9 mouse cellular contexts compared by ENCODE assay signal in genomic region chr8:13208627-13209355, GRCm38 (mm10). TPM values are rescaled to one million over a fixed set of nuclear protein-coding genes. Genes with fewer than 3 reads are reported as not detected.
DNase-seq lines count a peak whose midpoint lies in the region; ATAC-seq and TF ChIP-seq lines count a peak whose summit lies in the region.
"Had no signal": no experiment of that assay in that cellular context is flagged by ENCODE, and none has a peak within 500 bp of the region (broad histone marks: within the 10 kb centered on the region; RNA-seq: fewer than 3 reads in every experiment).

No protein-coding gene starts in this region.

- H3K27me3 ChIP-seq in ES-Bruce4 (ENCODE audit: control insufficient read depth, insufficient read depth, low read length, poor library complexity, severe bottlenecking) = no peaks in the 10 kb centered on the region
- H3K27me3 ChIP-seq in liver, embryonic 12.5 days (replicated peaks) = no peaks in the 10 kb centered on the region
- peaks cover 7% of the 10 kb centered on the region; the same call in 1 of the 2 replicates for H3K27me3 ChIP-seq in hindbrain, embryonic 10.5 days (ENCODE audit: insufficient read depth, poor library complexity, severe bottlenecking)
- H3K27me3 ChIP-seq: hindbrain, embryonic 15.5 days had no signal

- H3K9me3 ChIP-seq in ES-Bruce4 (replicated peaks; ENCODE audit: control insufficient read depth, insufficient read depth, low read length, poor library complexity, severe bottlenecking) = no peaks in the 10 kb centered on the region
- no peaks in the 10 kb centered on the region for H3K9me3 ChIP-seq in liver, embryonic 12.5 days (replicated peaks)
- H3K9me3 ChIP-seq in hindbrain, embryonic 10.5 days = no peaks in the 10 kb centered on the region
- H3K9me3 ChIP-seq: hindbrain, embryonic 15.5 days had no signal

- 36% methylated on average over 6 of the region's 6 CpGs for WGBS in liver, embryonic 12.5 days (ENCODE audit: insufficient replicate concordance)
- 52% methylated on average over 6 of the region's 6 CpGs for WGBS in hindbrain, embryonic 10.5 days

- H3K27ac ChIP-seq in ES-Bruce4 (ENCODE audit: insufficient read depth, low read length) = peak overlapping the region; percentile 93
- peak overlapping the region; percentile 97 for H3K27ac ChIP-seq in gastrocnemius, adult 2 months
- H3K27ac ChIP-seq in liver, embryonic 12.5 days = peak overlapping the region; percentile 98
- no peak overlapping the region for H3K27ac ChIP-seq in hindbrain, embryonic 10.5 days
- H3K27ac ChIP-seq: hindbrain, embryonic 15.5 days had no signal

- intact Hi-C loops in gastrocnemius, adult 2 months (cut with DNase I) = loop anchor here (1.0 to 2.0 kb wide), 3 partner anchors 45 to 104 kb away; partner anchors contain the start of genes Cul4a, Lamp1 and Pcid2

- TF ChIP-seq POLR2A in ES-Bruce4 (IDR thresholded peaks at IDR 0.05; ENCODE audit: insufficient read depth, low read length) = no peak

- ATAC-seq in frontal cortex, adult (ENCODE audit: low TSS enrichment) = peak; percentile 73; the same call in 1 of the 2 replicates
- ATAC-seq in liver, embryonic 12.5 days = peak; percentile 80
- ATAC-seq in cerebellum, adult (ENCODE audit: insufficient number of reproducible peaks, low FRiP score, low TSS enrichment) = no peak

- H3K9ac ChIP-seq in ES-Bruce4 (ENCODE audit: low read depth, poor library complexity, severe bottlenecking) = peak overlapping the region; percentile 12; the same call in 1 of the 2 replicates
- H3K9ac ChIP-seq in liver, embryonic 12.5 days = peak overlapping the region; percentile 52; the same call in 1 of the 2 replicates
- H3K9ac ChIP-seq: hindbrain, embryonic 15.5 days had no signal

- TF ChIP-seq CTCF in ES-Bruce4 (IDR thresholded peaks at IDR 0.05; ENCODE audit: low read depth, low read length) = peak; percentile 12
- peak; percentile 70 for TF ChIP-seq CTCF in gastrocnemius, adult 2 months (IDR thresholded peaks at IDR 0.05)

- no peak overlapping the region for H3K4me3 ChIP-seq in ES-Bruce4 (ENCODE audit: low read depth, low read length)
- H3K4me3 ChIP-seq in gastrocnemius, adult 2 months = peak overlapping the region; percentile 49
- H3K4me3 ChIP-seq in liver, embryonic 12.5 days = no peak overlapping the region
- no peak overlapping the region for H3K4me3 ChIP-seq in hindbrain, embryonic 10.5 days
- H3K4me3 ChIP-seq: hindbrain, embryonic 15.5 days had no signal

- no peaks in the 10 kb centered on the region for H3K36me3 ChIP-seq in ES-Bruce4 (ENCODE audit: control insufficient read depth, insufficient read depth, low read length, poor library complexity, severe bottlenecking)
- H3K36me3 ChIP-seq in liver, embryonic 12.5 days = peaks cover 5% of the 10 kb centered on the region
- no peaks in the 10 kb centered on the region for H3K36me3 ChIP-seq in hindbrain, embryonic 10.5 days
- H3K36me3 ChIP-seq: hindbrain, embryonic 15.5 days had no signal

- TF ChIP-seq EP300 in ES-Bruce4 (IDR thresholded peaks at IDR 0.05; ENCODE audit: insufficient read depth, low read depth, low read length) = peak; percentile 100

- H3K4me2 ChIP-seq in liver, embryonic 12.5 days = peak overlapping the region; percentile 42
- H3K4me2 ChIP-seq: hindbrain, embryonic 15.5 days had no signal

- H3K4me1 ChIP-seq in ES-Bruce4 (ENCODE audit: control insufficient read depth, insufficient read depth, low read length) = peaks cover 22% of the 10 kb centered on the region
- peaks cover 88% of the 10 kb centered on the region for H3K4me1 ChIP-seq in liver, embryonic 12.5 days
- H3K4me1 ChIP-seq in hindbrain, embryonic 10.5 days (replicated peaks) = peaks cover 9% of the 10 kb centered on the region

- DNase-seq in frontal cortex, postnatal 14 days (ENCODE audit: low spot score in 2 of 2) = no peak
- peak; percentile 92 for DNase-seq in gastrocnemius, adult 2 months
- no peak for DNase-seq in hindbrain, embryonic 10.5 days (ENCODE audit: low spot score)
- no peak for DNase-seq in urinary bladder, postnatal 4 days (ENCODE audit: low spot score in 2 of 2)

RNA-seq across cellular contexts. Expression of gene Grtp1, which starts 8.4 kb away (rescaled TPM):
- 29.0 and 35.2 TPM in 2 replicates for polyA plus RNA-seq in ES-Bruce4 (2011; ENCODE audit: insufficient read depth, insufficient read length, low read depth, missing spikeins)
- 10 to 100 TPM in 1 of 2 experiments, 1 to 10 TPM in 1; 9.7 to 20.6 TPM for total RNA-seq in gastrocnemius, adult 2 months (2021)
- polyA plus RNA-seq in liver, embryonic 12.5 days (2016; fragmentation: Nextera tagmentation; extraction: Ambion mirVana) = 13.8 and 14.0 TPM in 2 replicates
- 14.5 and 16.5 TPM in 2 replicates for polyA plus RNA-seq in hindbrain, embryonic 10.5 days (2016; fragmentation: Nextera tagmentation; extraction: Ambion mirVana)

RNA-seq across cellular contexts. Expression of gene Adprhl1, which starts 45.2 kb away (rescaled TPM):
- polyA plus RNA-seq in ES-Bruce4 (2011; ENCODE audit: insufficient read depth, insufficient read length, low read depth, missing spikeins) = not detected in 2 replicates
- total RNA-seq in gastrocnemius, adult 2 months (2021) = 100 to 1,000 TPM in 1 of 2 experiments, 10 to 100 TPM in 1; 44.7 to 101 TPM
- polyA plus RNA-seq in liver, embryonic 12.5 days (2016; fragmentation: Nextera tagmentation; extraction: Ambion mirVana) = not detected in 2 replicates
- 0.25 and 0.73 TPM in 2 replicates for polyA plus RNA-seq in hindbrain, embryonic 10.5 days (2016; fragmentation: Nextera tagmentation; extraction: Ambion mirVana)

RNA-seq across cellular contexts. Expression of gene Lamp1, which starts 49.8 kb away (rescaled TPM):
- polyA plus RNA-seq in ES-Bruce4 (2011; ENCODE audit: insufficient read depth, insufficient read length, low read depth, missing spikeins) = 231 and 247 TPM in 2 replicates
- 100 to 1,000 TPM; 378 to 400 TPM for total RNA-seq in gastrocnemius, adult 2 months (2021)
- polyA plus RNA-seq in liver, embryonic 12.5 days (2016; fragmentation: Nextera tagmentation; extraction: Ambion mirVana) = 199 and 203 TPM in 2 replicates
- polyA plus RNA-seq in hindbrain, embryonic 10.5 days (2016; fragmentation: Nextera tagmentation; extraction: Ambion mirVana) = 218 and 231 TPM in 2 replicates
